Mouse (Mus musculus): ENCODE results near the gene Ncoa7. TPM values are rescaled to one million over a fixed set of nuclear protein-coding genes. Genes with fewer than 3 reads are reported as not detected.

The Ncoa7 gene
- polyA plus RNA-seq, 1 experiment, result 2.7 TPM

- Histone ChIP-seq H3K36me3 (ENCODE audit: control insufficient read depth, insufficient read depth) (no peaks in the 10 kb centered on the region), H3K4me2 (ENCODE audit: low read depth) (no peak overlapping the region), H3K79me2 (ENCODE audit: control insufficient read depth, insufficient read depth) (no peaks in the 10 kb centered on the region), H3ac (ENCODE audit: control insufficient read depth, insufficient read length) (no peak overlapping the region), H3K27me3 (ENCODE audit: control insufficient read depth, insufficient read depth, insufficient read length) (no peaks in the 10 kb centered on the region), H3K4me3 (no peak overlapping the region)
- TF ChIP-seq MAX (IDR thresholded peaks at IDR 0.05; ENCODE audit: low read depth) (no peak), TCF12 (IDR thresholded peaks at IDR 0.05; ENCODE audit: insufficient read depth, poor library complexity, severe bottlenecking) (no peak), POLR2AphosphoS2 (IDR thresholded peaks at IDR 0.05; ENCODE audit: insufficient read length, low read depth) (no peak), TCF3 (IDR thresholded peaks at IDR 0.05; ENCODE audit: insufficient read length, low read depth) (no peak), REST (IDR thresholded peaks at IDR 0.05; ENCODE audit: insufficient read depth, insufficient read length) (no peak)
Observed at GRCm38 (mm10) chr10:30752485-30752884, 50.6 kb downstream of the Ncoa7 start.

GRCm38 (mm10) chr10:30751586-30751985 is 51.5 kb downstream of the Ncoa7 start:
- TF ChIP-seq MAX (IDR thresholded peaks at IDR 0.05; ENCODE audit: low read depth) (no peak), SRF (IDR thresholded peaks at IDR 0.05; ENCODE audit: control insufficient read depth, insufficient read length, low read depth) (no peak), POLR2AphosphoS2 (IDR thresholded peaks at IDR 0.05; ENCODE audit: insufficient read length, low read depth) (no peak), MYOG (IDR thresholded peaks at IDR 0.05; ENCODE audit: control insufficient read depth in 1 of 3, insufficient read depth in 1 of 3, insufficient read length in 2 of 3, low read depth in 2 of 3) (no peak), CEBPB (IDR thresholded peaks at IDR 0.05; ENCODE audit: insufficient read depth, poor library complexity, severe bottlenecking) (no peak), USF1 (IDR thresholded peaks at IDR 0.05; ENCODE audit: low read depth) (no peak)
- no peaks in the 10 kb centered on the region for H3K27me3 ChIP-seq (ENCODE audit: control insufficient read depth, insufficient read depth, insufficient read length)
- no peaks in the 10 kb centered on the region for H3K79me2 ChIP-seq (ENCODE audit: control insufficient read depth, insufficient read depth)
- H3ac ChIP-seq (ENCODE audit: control insufficient read depth, insufficient read length), result no peak overlapping the region
- H3K36me3 ChIP-seq (ENCODE audit: control insufficient read depth, insufficient read depth), result no peaks in the 10 kb centered on the region
- H3K4me2 ChIP-seq (ENCODE audit: low read depth), result no peak overlapping the region
- H3K4me3 ChIP-seq, result no peak overlapping the region

DNA sequence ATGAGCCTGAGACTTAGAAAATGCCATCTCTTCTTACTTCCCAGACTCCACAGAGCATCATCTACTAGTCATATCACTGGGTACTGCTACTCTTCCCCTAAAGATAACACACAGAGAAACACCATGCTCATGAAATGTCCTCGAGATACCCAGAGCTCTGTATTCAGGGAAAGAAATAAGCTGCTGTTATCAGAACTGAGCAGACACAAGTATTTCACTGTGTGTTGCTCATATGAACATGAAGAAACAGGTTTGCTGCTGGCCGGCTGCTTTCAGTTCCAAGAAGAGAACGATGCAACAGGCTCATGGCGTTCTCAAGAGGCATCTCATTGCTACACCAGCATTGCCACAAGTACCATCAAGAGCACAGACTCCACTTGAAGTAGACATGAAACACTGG is 53.3 kb downstream of the Ncoa7 start:
- Histone ChIP-seq H3ac (ENCODE audit: control insufficient read depth, insufficient read length) (no peak overlapping the region), H3K36me3 (ENCODE audit: control insufficient read depth, insufficient read depth) (no peaks in the 10 kb centered on the region), H3K27me3 (ENCODE audit: control insufficient read depth, insufficient read depth, insufficient read length) (no peaks in the 10 kb centered on the region), H3K79me2 (ENCODE audit: control insufficient read depth, insufficient read depth) (no peaks in the 10 kb centered on the region), H3K4me3 (no peak overlapping the region), H3K4me2 (ENCODE audit: low read depth) (no peak overlapping the region)
- TF ChIP-seq MYOD1 (IDR thresholded peaks at IDR 0.05; ENCODE audit: control insufficient read depth in 1 of 3, insufficient read length in 2 of 3, low read depth in 2 of 3), result no peak
- no peak for TF ChIP-seq CEBPB (IDR thresholded peaks at IDR 0.05; ENCODE audit: insufficient read depth, poor library complexity, severe bottlenecking)
- TF ChIP-seq POLR2AphosphoS2 (IDR thresholded peaks at IDR 0.05; ENCODE audit: insufficient read length, low read depth), result no peak
- no peak for TF ChIP-seq REST (IDR thresholded peaks at IDR 0.05; ENCODE audit: insufficient read depth, insufficient read length)
- TF ChIP-seq MYOG (IDR thresholded peaks at IDR 0.05; ENCODE audit: control insufficient read depth in 1 of 3, insufficient read depth in 1 of 3, insufficient read length in 2 of 3, low read depth in 2 of 3), result no peak
- no peak for TF ChIP-seq USF1 (IDR thresholded peaks at IDR 0.05; ENCODE audit: low read depth)
- no peak for TF ChIP-seq POLR2A (IDR thresholded peaks at IDR 0.05; ENCODE audit: insufficient read length, low read depth)
- TF ChIP-seq TCF12 (IDR thresholded peaks at IDR 0.05; ENCODE audit: insufficient read depth, poor library complexity, severe bottlenecking), result no peak
- no peak for TF ChIP-seq E2F4 (IDR thresholded peaks at IDR 0.05; ENCODE audit: insufficient read depth)
- no peak for TF ChIP-seq SRF (IDR thresholded peaks at IDR 0.05; ENCODE audit: control insufficient read depth, insufficient read length, low read depth)
- no peak for TF ChIP-seq TCF3 (IDR thresholded peaks at IDR 0.05; ENCODE audit: insufficient read length, low read depth)
- no peak for TF ChIP-seq MAX (IDR thresholded peaks at IDR 0.05; ENCODE audit: low read depth)

DNA sequence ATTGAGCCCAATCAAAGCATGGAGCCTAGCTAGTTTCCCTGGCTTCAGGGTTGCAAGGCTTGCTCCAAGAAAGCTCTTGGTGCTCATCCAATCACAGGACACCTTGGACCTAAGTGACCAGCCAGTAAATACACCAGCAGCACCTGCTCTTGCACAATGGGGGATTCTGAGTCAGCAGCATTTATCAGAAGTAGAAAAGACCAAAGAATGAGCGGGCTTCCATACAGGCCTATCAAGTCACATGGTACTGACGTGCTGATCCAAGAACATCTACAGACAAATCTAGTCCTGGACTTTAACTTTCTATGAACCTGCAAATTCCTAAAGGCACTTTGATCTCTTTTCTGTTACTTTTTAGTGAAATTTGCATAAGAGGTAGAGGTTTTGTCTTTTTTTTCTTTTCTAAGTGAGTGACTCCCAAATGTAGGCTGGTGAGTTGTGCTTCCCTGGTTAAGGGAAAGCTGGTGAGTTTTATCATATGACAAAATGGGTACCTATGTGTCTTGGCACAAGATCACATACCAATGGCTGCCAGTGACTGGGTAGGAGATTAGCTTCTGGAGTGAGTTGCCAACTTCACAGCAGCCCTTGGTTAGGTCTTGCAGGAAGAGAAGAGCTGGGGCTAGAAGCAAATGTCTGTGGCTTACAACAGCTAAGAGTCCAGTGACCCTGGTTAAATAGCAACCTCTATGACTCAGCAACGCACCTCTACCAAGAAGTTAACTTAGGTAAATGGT is 57.7 kb downstream of the Ncoa7 start:
- no peak overlapping the region for H3K4me3 ChIP-seq
- no peaks in the 10 kb centered on the region for H3K79me2 ChIP-seq (ENCODE audit: control insufficient read depth, insufficient read depth)
- no peak overlapping the region for H3K4me2 ChIP-seq (ENCODE audit: low read depth)
- no peak overlapping the region for H3ac ChIP-seq (ENCODE audit: control insufficient read depth, insufficient read length)
- no peaks in the 10 kb centered on the region for H3K36me3 ChIP-seq (ENCODE audit: control insufficient read depth, insufficient read depth)
- H3K27me3 ChIP-seq (ENCODE audit: control insufficient read depth, insufficient read depth, insufficient read length), result no peaks in the 10 kb centered on the region
- TF ChIP-seq MAX (IDR thresholded peaks at IDR 0.05; ENCODE audit: low read depth) (no peak), E2F4 (IDR thresholded peaks at IDR 0.05; ENCODE audit: insufficient read depth) (no peak), MYOG (IDR thresholded peaks at IDR 0.05; ENCODE audit: control insufficient read depth in 1 of 3, insufficient read depth in 1 of 3, insufficient read length in 2 of 3, low read depth in 2 of 3) (no peak), USF1 (IDR thresholded peaks at IDR 0.05; ENCODE audit: low read depth) (no peak), TCF12 (IDR thresholded peaks at IDR 0.05; ENCODE audit: insufficient read depth, poor library complexity, severe bottlenecking) (no peak), POLR2A (IDR thresholded peaks at IDR 0.05; ENCODE audit: insufficient read length, low read depth) (no peak), MYOD1 (IDR thresholded peaks at IDR 0.05; ENCODE audit: control insufficient read depth in 1 of 3, insufficient read length in 2 of 3, low read depth in 2 of 3) (no peak), SRF (IDR thresholded peaks at IDR 0.05; ENCODE audit: control insufficient read depth, insufficient read length, low read depth) (no peak), POLR2AphosphoS2 (IDR thresholded peaks at IDR 0.05; ENCODE audit: insufficient read length, low read depth) (no peak), REST (IDR thresholded peaks at IDR 0.05; ENCODE audit: insufficient read depth, insufficient read length) (no peak), CEBPB (IDR thresholded peaks at IDR 0.05; ENCODE audit: insufficient read depth, poor library complexity, severe bottlenecking) (no peak)

DNA sequence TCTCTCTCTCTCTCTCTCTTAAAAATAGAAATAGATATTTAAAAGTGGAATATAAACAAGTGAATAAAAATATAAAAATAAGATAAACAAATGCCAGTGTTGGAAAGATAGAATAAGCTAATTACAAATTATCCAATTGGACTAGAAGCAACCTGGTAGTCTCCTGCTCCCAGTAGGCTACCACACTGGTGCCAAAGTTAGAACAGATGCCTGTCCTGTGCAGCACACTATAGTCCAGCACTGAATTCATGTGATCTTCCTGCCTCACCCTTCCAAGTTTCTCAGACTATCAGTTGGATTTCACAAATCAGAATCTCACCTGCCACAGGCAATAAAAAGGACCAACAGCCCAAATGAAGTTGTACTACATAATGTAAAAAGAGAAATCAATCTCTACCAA is 59.9 kb downstream of the Ncoa7 start:
- TF ChIP-seq USF1 (IDR thresholded peaks at IDR 0.05; ENCODE audit: low read depth) (no peak), SRF (IDR thresholded peaks at IDR 0.05; ENCODE audit: control insufficient read depth, insufficient read length, low read depth) (no peak), POLR2AphosphoS2 (IDR thresholded peaks at IDR 0.05; ENCODE audit: insufficient read length, low read depth) (no peak), E2F4 (IDR thresholded peaks at IDR 0.05; ENCODE audit: insufficient read depth) (no peak), POLR2A (IDR thresholded peaks at IDR 0.05; ENCODE audit: insufficient read length, low read depth) (no peak), MAX (IDR thresholded peaks at IDR 0.05; ENCODE audit: low read depth) (no peak), REST (IDR thresholded peaks at IDR 0.05; ENCODE audit: insufficient read depth, insufficient read length) (no peak), TCF12 (IDR thresholded peaks at IDR 0.05; ENCODE audit: insufficient read depth, poor library complexity, severe bottlenecking) (no peak), CEBPB (IDR thresholded peaks at IDR 0.05; ENCODE audit: insufficient read depth, poor library complexity, severe bottlenecking) (no peak), MYOG (IDR thresholded peaks at IDR 0.05; ENCODE audit: control insufficient read depth in 1 of 3, insufficient read depth in 1 of 3, insufficient read length in 2 of 3, low read depth in 2 of 3) (no peak), MYOD1 (IDR thresholded peaks at IDR 0.05; ENCODE audit: control insufficient read depth in 1 of 3, insufficient read length in 2 of 3, low read depth in 2 of 3) (no peak), TCF3 (IDR thresholded peaks at IDR 0.05; ENCODE audit: insufficient read length, low read depth) (no peak)
- no peak overlapping the region for H3K4me3 ChIP-seq
- no peak overlapping the region for H3K4me2 ChIP-seq (ENCODE audit: low read depth)
- H3ac ChIP-seq (ENCODE audit: control insufficient read depth, insufficient read length), result no peak overlapping the region
- peaks cover 1% of the 10 kb centered on the region for H3K79me2 ChIP-seq (ENCODE audit: control insufficient read depth, insufficient read depth)
- no peaks in the 10 kb centered on the region for H3K27me3 ChIP-seq (ENCODE audit: control insufficient read depth, insufficient read depth, insufficient read length)
- H3K36me3 ChIP-seq (ENCODE audit: control insufficient read depth, insufficient read depth), result no peaks in the 10 kb centered on the region

All from myocyte (in vitro differentiated cells).